Mouse (Mus musculus): ENCODE data around the gene Dnajc2. TPM values are rescaled to one million over a fixed set of nuclear protein-coding genes. Genes with fewer than 3 reads are reported as not detected.

Gene Dnajc2
- polyA plus RNA-seq, 1 experiment from 2014 or later, result 81.4 TPM

DNA sequence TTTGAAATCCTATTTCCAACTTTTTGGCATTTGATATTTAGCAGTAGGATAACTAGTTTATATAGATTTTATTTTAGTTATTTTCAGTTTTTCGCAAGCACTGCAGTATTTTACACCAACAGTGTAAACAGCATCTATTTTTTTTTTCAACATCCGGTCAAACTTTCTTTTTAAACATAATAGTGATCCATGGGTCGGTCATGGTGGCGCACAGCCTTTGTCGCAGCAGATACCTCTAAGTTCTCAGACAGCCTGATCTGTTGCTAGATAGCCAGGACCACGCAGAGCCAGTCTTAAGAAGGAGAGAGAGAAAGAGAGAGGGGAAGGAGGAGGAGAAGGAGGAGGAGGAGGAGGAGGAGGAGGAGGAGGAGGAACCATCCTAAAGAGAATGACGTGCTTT is 725 bp upstream of the Dnajc2 start:
- H3K4me3 ChIP-seq (ENCODE audit: inconsistent target), result no peak overlapping the region
- H3K27ac ChIP-seq, result no peak overlapping the region
- H3K36me3 ChIP-seq (ENCODE audit: inconsistent target), result peaks cover 19% of the 10 kb centered on the region; the same call in 1 of the 2 replicates
- 86% methylated on average over 6 of the region's 7 CpGs for WGBS (ENCODE audit: missing documents)
- peaks cover 60% of the 10 kb centered on the region for H3K79me2 ChIP-seq (ENCODE audit: inconsistent target)

DNA sequence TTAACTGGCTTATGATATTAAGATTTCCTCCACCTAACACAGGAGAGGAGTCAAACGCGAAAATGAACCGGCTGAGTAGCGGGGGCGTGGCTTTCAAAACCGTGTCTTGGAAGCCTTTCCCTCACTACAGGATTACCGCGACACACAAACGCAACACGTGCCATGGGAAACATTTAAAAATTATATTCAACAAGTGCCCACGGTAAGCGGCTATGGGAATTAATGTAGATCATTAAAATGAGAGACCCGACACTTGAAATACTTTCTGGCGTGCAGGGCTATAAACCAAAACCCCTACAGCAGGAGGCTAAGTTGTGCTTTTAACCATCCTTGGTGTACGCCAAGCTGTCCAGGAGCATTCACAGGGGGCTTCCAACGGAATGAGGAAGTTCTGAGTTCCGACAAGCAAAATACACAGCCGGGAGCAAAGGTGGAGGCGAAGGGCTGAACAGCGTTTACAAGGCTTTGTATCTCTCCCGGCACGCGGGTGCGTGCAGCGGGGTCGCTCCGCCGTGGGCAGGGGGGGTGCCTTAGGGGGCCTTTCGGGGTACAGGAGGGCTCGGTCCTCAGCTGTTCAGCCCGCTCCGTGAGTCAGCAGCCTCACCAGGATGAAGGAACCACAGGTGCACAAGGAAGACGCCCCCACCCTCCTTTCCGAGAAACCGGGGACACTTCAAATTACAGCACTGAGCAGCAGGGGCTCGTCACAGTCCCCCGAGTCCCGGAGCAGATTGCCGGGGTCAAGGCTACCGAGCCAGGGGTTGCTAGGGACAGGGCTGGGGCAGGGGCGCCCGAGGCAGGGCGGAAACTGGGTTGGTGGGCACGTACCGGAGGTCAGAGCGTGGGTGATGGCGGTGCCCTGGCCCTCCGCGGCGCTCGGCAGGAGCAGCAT is 644 bp downstream of the Dnajc2 start:
- H3K27ac ChIP-seq, result no peak overlapping the region
- H3K36me3 ChIP-seq (ENCODE audit: inconsistent target), result peaks cover 33% of the 10 kb centered on the region
- H3K4me3 ChIP-seq (ENCODE audit: inconsistent target), result peak overlapping the region; percentile 67
- peaks cover 47% of the 10 kb centered on the region for H3K79me2 ChIP-seq (ENCODE audit: inconsistent target)
- WGBS (ENCODE audit: missing documents), result under 1% methylated on average over 51 of the region's 51 CpGs

DNA sequence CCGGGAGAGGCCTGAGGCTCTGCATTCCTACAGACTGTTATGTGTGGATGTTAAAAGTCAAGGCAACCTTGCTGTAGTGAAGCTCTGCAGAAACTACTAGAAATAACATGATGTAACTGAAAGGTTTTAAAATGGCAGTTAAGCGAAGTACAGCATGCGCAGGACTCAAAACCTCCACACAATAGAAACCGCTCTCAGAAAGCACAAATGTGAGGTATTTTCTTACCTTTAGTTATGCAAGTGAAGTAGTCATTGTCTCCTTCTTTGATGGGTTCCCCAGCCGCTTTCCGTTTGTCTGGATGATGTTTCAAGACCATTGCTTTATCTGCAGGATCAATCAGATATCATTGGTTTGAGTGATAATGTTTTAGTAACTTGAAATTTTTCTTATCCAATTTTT is 8.6 kb downstream of the Dnajc2 start:
- 96% methylated on average over 6 of the region's 6 CpGs for WGBS (ENCODE audit: missing documents)
- H3K36me3 ChIP-seq (ENCODE audit: inconsistent target), result peaks cover 55% of the 10 kb centered on the region
- no peaks in the 10 kb centered on the region; the same call in 1 of the 2 replicates for H3K79me2 ChIP-seq (ENCODE audit: inconsistent target)
- H3K4me3 ChIP-seq (ENCODE audit: inconsistent target), result no peak overlapping the region
- H3K27ac ChIP-seq, result no peak overlapping the region

DNA sequence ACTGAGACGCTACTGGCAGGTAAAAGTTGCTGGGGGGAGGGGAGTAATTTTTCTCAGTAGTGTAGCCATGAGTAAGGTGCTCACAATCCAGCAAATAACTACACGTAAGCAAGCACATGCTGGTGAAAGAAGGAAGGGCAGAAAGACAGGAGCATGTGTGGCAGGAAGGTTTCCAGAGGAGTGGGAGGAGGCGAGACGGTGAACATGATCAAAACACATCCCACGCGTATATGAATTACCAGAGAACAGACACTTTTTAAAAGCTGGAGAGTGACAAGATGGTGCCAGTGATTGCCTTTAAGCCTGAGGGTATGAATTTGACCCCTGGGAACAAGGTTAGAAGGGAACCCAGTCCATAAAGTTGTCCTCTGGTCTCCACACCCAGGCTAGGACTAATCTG is 15.2 kb downstream of the Dnajc2 start:
- H3K4me3 ChIP-seq (ENCODE audit: inconsistent target), result no peak overlapping the region
- peaks cover 43% of the 10 kb centered on the region for H3K36me3 ChIP-seq (ENCODE audit: inconsistent target)
- H3K27ac ChIP-seq, result no peak overlapping the region
- H3K79me2 ChIP-seq (ENCODE audit: inconsistent target), result no peaks in the 10 kb centered on the region
- WGBS (ENCODE audit: missing documents), result 93% methylated on average over 6 of the region's 6 CpGs

DNA sequence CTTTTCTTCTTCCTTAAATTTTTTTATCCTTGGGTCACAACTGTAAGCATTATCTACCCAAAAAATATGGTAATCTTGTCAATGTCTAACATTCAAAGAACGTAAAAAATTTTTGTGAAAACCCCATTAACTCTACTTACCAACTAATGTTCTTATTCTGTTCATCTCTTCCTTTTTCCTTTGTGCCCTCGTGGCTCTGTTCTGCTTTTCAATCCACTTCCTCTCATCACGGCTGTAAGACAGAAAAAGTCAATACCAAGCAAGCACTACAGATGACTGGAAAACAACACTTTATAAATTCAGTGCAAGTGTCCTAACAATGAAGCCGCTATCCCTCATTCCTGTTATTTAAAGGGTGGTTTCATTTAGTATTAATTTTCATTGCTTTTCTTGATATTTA is 16.5 kb downstream of the Dnajc2 start:
- 40% methylated on average over 4 of the region's 4 CpGs for WGBS (ENCODE audit: missing documents)
- no peak overlapping the region for H3K4me3 ChIP-seq (ENCODE audit: inconsistent target)
- H3K27ac ChIP-seq, result peak overlapping the region; percentile 46
- peaks cover 43% of the 10 kb centered on the region for H3K36me3 ChIP-seq (ENCODE audit: inconsistent target)
- H3K79me2 ChIP-seq (ENCODE audit: inconsistent target), result no peaks in the 10 kb centered on the region

DNA sequence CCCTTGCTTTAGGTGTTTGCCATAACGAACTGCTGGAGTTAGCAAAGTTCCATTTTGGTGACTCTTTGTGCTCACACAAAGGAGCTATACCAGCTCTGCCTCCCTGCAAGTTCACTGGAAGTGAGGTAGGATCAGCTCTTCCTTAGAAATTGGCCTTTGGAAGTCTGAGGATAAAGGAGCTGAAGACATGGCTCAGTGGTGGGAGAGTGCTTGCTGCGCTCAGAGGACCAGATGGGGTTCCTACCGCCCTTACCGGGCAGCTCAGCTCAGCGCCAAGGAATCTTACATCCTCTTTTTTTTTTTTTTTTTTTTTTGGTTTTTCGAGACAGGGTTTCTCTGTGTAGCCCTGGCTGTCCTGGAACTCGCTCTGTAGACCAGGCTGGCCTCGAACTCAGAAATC is 39.1 kb downstream of the Dnajc2 start:
- WGBS (ENCODE audit: missing documents), result 97% methylated on average over 6 of the region's 8 CpGs
- H3K4me3 ChIP-seq (ENCODE audit: inconsistent target), result no peak overlapping the region
- no peaks in the 10 kb centered on the region for H3K79me2 ChIP-seq (ENCODE audit: inconsistent target)
- peaks cover 83% of the 10 kb centered on the region for H3K36me3 ChIP-seq (ENCODE audit: inconsistent target)
- no peak overlapping the region for H3K27ac ChIP-seq

DNA sequence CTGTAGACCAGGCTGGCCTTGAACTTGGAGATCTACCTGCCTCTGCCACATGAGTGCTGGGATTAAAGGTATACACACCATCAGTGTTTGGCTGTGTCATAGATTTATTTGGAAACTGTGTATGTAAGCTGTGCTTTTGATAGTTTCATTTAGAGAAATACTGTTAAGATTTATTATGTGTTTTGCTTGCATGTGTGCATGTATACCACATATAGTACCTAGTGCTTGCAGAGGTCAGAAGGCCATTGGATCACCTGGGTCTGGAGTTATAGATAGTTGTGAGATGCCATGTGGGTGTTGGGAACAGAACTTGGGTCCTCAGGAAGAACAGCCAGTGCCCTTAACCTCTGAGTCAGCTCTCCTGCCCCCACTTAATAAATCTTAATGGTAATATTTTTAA is 40.4 kb downstream of the Dnajc2 start:
- Histone ChIP-seq H3K4me3 (ENCODE audit: inconsistent target) (no peak overlapping the region), H3K27ac (no peak overlapping the region), H3K79me2 (ENCODE audit: inconsistent target) (no peaks in the 10 kb centered on the region), H3K36me3 (ENCODE audit: inconsistent target) (peaks cover 93% of the 10 kb centered on the region)

DNA sequence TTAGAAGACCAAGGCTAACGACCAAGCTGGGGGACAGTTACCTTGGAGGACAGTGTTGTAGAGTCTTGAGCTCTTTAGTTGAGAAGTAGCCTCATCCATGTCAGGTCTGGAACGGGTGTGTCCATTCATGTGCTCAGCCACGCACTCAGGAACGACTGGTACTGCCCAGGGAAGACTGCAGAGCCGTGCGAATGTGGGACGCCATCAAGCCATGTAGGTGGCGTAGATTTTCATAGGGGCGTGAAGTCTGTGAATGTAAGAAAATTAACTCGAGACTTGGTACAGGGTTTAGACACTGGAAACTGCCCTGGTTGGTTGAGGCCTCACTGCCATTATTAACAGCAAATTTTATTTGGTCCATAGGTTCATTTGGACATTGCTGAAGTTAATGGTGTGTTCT is 41.4 kb downstream of the Dnajc2 start:
- Histone ChIP-seq H3K36me3 (ENCODE audit: inconsistent target) (peaks cover 88% of the 10 kb centered on the region), H3K79me2 (ENCODE audit: inconsistent target) (peaks cover 6% of the 10 kb centered on the region; the same call in 1 of the 2 replicates), H3K27ac (no peak overlapping the region), H3K4me3 (ENCODE audit: inconsistent target) (no peak overlapping the region)
- 96% methylated on average over 10 of the region's 10 CpGs for WGBS (ENCODE audit: missing documents)

DNA sequence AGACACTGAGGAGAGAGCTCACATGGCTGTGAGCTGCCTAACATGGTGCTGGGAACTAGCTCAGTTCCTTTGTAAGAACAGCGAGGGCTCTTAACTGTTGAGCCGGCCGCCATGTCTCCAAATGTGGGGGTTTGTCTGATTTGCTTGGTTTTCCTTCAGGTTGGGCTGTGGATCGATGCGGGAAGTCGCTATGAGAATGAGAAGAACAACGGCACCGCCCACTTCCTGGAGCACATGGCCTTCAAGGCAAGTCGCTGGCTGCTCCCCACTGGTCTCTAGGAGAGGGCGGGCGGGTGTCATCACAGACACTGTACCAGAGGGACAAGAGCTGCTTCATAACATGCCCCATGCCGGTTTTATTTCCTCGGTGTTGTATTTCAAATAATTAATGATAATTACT is 45.2 kb downstream of the Dnajc2 start:
- no peak overlapping the region for H3K27ac ChIP-seq
- H3K36me3 ChIP-seq (ENCODE audit: inconsistent target), result peaks cover 55% of the 10 kb centered on the region
- H3K79me2 ChIP-seq (ENCODE audit: inconsistent target), result peaks cover 20% of the 10 kb centered on the region
- no peak overlapping the region for H3K4me3 ChIP-seq (ENCODE audit: inconsistent target)
- WGBS (ENCODE audit: missing documents), result 91% methylated on average over 13 of the region's 13 CpGs

DNA sequence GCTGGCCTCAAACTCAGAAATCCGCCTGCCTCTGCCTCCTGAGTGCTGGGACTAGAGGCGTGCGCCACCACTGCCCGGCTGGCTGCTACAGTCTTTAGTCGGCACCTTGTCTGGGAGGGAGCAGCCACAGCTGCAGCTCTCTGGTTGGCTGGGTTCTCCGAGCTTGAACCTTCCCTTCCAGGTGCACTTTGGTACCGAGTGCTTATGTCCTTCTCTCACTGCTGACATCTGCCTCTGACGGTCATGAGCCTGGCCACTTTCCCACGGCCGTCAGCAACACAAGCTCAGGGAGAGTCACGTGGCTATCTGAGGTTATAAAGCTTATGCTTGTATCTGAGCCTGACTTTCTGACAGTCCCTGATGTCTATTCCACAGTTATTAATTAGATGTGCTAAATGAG is 45.9 kb downstream of the Dnajc2 start:
- 96% methylated on average over 11 of the region's 11 CpGs for WGBS (ENCODE audit: missing documents)
- Histone ChIP-seq H3K79me2 (ENCODE audit: inconsistent target) (peaks cover 20% of the 10 kb centered on the region), H3K36me3 (ENCODE audit: inconsistent target) (peaks cover 47% of the 10 kb centered on the region), H3K27ac (no peak overlapping the region), H3K4me3 (ENCODE audit: inconsistent target) (no peak overlapping the region)

DNA sequence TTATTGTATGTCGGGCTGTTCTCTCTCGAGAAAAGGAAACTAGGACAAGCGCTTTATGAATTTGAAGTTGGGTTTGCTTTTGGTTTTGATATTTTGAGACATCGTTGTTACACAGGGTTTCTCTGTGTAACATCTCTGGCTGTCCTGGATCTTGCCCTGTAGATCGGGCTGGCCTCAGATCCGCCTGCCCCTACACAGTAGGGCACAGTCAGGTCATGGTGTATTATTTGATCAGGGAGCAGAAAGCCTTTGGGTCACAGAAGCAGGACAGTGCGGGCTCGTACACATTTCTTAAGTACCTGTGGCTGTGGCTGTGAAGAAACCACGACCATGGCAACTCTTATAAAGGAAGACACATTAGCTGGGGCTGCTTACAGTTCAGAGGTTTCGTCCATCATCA is 47.4 kb downstream of the Dnajc2 start:
- peaks cover 32% of the 10 kb centered on the region for H3K36me3 ChIP-seq (ENCODE audit: inconsistent target)
- peaks cover 20% of the 10 kb centered on the region for H3K79me2 ChIP-seq (ENCODE audit: inconsistent target)
- H3K4me3 ChIP-seq (ENCODE audit: inconsistent target), result peak overlapping the region; percentile 68
- 16% methylated on average over 10 of the region's 10 CpGs for whole genome bisulfite sequencing (ENCODE audit: missing documents)
- no peak overlapping the region for H3K27ac ChIP-seq

DNA sequence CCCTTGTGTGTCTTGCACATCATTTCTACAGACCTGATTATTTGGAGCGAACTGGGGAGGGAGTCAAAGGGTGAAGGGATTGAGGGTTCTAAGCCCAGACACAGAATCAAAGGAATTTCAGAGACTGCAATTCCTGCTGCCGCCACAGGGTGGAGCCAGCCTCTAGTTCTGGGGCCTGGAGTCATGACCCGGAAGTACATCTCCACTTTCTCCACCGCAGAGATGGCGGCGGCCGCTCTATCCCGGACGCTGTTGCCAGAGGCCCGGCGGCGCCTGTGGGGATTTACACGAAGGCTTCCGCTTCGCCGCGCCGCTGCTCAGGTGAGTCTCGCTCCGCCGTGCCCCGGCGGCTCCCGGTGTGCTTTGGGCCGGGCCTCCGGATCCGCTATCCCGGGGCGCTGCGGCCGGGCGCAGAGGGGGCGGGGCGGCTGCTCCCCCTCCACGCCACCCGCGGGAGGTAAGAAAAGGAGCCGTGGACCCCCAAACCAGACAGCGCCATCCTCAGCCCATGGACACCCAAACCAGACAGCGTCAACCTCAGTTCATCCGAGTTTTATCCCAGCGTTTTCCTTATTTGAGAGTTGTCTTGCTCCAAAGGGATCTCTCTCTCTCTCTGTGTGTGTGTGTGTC is 48.0 kb downstream of the Dnajc2 start, which contains the start of gene Pmpcb:
Gene Pmpcb, plus strand, starts transcription at position 186 of the 630 bp plus-strand sequence.
- H3K36me3 ChIP-seq (ENCODE audit: inconsistent target), result peaks cover 27% of the 10 kb centered on the region
- H3K79me2 ChIP-seq (ENCODE audit: inconsistent target), result peaks cover 20% of the 10 kb centered on the region
- under 1% methylated on average over 33 of the region's 42 CpGs for WGBS (ENCODE audit: missing documents)
- no peak within 1 kb of the TSS for H3K27ac ChIP-seq
- peak within 1 kb of the TSS; percentile 68 for H3K4me3 ChIP-seq (ENCODE audit: inconsistent target)

DNA sequence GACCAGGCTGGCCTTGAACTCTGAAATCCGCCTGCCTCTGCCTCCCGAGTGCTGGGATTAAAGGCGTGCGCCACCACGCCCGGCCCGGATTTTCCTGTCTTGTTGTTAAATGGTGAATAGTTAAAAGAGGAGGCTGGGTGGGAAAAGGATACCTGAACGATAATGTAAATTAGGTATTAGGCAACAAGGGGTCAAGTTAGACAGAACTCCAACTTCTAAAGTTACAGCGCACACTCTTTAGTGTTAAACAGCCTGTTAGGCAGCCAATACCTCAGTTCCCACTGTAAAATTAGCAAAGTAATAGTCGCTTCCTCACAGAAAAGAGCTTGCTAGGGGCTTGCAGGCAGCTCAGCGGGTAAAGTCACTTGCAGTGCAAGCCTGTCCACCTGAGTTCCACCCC is 49.0 kb downstream of the Dnajc2 start:
- 89% methylated on average over 11 of the region's 11 CpGs for WGBS (ENCODE audit: missing documents)
- H3K36me3 ChIP-seq (ENCODE audit: inconsistent target), result peaks cover 17% of the 10 kb centered on the region; the same call in 1 of the 2 replicates
- no peak overlapping the region for H3K4me3 ChIP-seq (ENCODE audit: inconsistent target)

DNA sequence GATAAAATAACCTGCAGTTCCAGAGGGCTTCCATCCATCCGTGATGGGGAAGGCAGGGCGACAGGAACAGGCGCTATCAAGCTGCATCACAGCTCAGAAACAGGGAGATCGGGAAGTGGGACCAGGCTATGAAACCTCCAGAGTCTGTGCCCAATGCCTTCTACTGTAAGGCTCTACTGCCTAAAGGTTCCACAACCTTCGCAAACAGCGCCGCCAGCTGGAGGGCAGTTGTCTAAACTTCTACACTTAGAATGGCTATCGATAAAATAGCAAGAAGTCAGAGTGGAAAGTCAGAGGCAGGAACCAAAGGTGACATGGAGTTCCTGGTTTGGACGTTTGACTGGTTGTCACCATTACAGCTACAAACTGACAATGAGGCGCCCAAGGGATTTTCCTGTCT is 49.5 kb downstream of the Dnajc2 start:
- Histone ChIP-seq H3K79me2 (ENCODE audit: inconsistent target) (peaks cover 20% of the 10 kb centered on the region), H3K36me3 (ENCODE audit: inconsistent target) (peaks cover 14% of the 10 kb centered on the region; the same call in 1 of the 2 replicates), H3K4me3 (ENCODE audit: inconsistent target) (peak overlapping the region; percentile 26), H3K27ac (no peak overlapping the region)
- WGBS (ENCODE audit: missing documents), result 29% methylated on average over 10 of the region's 10 CpGs

More for the DNA sequence above, 49.0 kb downstream of the Dnajc2 start:
- peaks cover 20% of the 10 kb centered on the region for H3K79me2 ChIP-seq (ENCODE audit: inconsistent target)
- no peak overlapping the region for H3K27ac ChIP-seq

DNA sequence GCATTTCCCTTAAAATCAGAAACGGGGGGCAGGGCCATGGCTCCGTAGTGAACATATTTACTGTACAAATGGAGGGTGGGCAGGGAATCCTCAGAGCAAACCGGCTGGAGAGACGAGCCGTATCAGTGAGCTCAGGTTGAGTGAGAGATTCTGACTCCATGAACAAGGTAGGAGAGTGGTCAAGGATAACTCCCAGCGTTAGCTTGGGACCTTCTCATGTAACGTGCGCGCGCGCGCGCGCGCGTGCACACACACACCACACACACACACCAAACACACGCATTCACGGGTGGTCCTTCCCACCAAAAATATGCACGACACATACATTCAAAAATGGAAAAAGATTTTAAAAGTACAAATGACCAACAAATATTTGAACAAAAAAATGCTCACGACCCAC is 50.0 kb downstream of the Dnajc2 start:
- 85% methylated on average over 20 of the region's 20 CpGs for WGBS (ENCODE audit: missing documents)
- Histone ChIP-seq H3K36me3 (ENCODE audit: inconsistent target) (peaks cover 9% of the 10 kb centered on the region; the same call in 1 of the 2 replicates), H3K4me3 (ENCODE audit: inconsistent target) (peak overlapping the region; percentile 26), H3K79me2 (ENCODE audit: inconsistent target) (peaks cover 20% of the 10 kb centered on the region), H3K27ac (no peak overlapping the region)
